Mouse (Mus musculus) olfactory bulb, adult 2 months (tissue): ENCODE measurements around the gene Dhx37. TPM values are rescaled to one million over a fixed set of nuclear protein-coding genes. Genes with fewer than 3 reads are reported as not detected.

Experiments
- H3K27ac ChIP-seq: fragments of 200-500 bp; 2 replicates; pipeline ENCODE4 v1.5.1; 2012; ENCODE audit warnings: low read depth, low read length; ENCODE audit not compliant: insufficient read depth
- H3K4me1 ChIP-seq: fragments of 200-500 bp; 2 replicates; pipeline ENCODE4 v1.6.1; 2012; ENCODE audit warnings: low read length; ENCODE audit not compliant: control insufficient read depth, insufficient read depth
- H3K4me3 ChIP-seq: fragments of 200-500 bp; 2 replicates; pipeline ENCODE4 v1.5.1; 2012; ENCODE audit warnings: mild to moderate bottlenecking, low read depth, low read length, moderate library complexity; ENCODE audit not compliant: insufficient read depth
- CTCF ChIP-seq: fragments of 200-500 bp; IDR thresholded peaks from 2 replicates; pipeline ENCODE4 v1.5.1; 2012; ENCODE audit warnings: low read depth, mild to moderate bottlenecking, low read length, moderate library complexity; ENCODE audit not compliant: insufficient read depth
- POLR2A ChIP-seq: fragments of 200-500 bp; IDR thresholded peaks from 2 replicates; pipeline ENCODE4 v1.6.1; 2012; ENCODE audit warnings: mild to moderate bottlenecking, low read depth, low read length, moderate library complexity; ENCODE audit not compliant: insufficient read depth
- WGBS: fragments of 180-500 bp; shearing (Covaris S2); methylation state at CpG from one replicate; pipeline ENCODE4 v1.1.7; 2018; 5-methylcytosine and 5-hydroxymethylcytosine counted together
- polyA plus RNA-seq: library from polyadenylated mRNA; stranded (reverse); fragments of >200 nt; gene quantifications from 2 replicates; pipeline ENCODE4 v1.2.4, GENCODE M21; 2012; ENCODE audit warnings: low replicate concordance; ENCODE audit not compliant: missing spikeins, insufficient read depth, insufficient read length

The Dhx37 gene
- polyA plus RNA-seq, 1 experiment = not detected

DNA sequence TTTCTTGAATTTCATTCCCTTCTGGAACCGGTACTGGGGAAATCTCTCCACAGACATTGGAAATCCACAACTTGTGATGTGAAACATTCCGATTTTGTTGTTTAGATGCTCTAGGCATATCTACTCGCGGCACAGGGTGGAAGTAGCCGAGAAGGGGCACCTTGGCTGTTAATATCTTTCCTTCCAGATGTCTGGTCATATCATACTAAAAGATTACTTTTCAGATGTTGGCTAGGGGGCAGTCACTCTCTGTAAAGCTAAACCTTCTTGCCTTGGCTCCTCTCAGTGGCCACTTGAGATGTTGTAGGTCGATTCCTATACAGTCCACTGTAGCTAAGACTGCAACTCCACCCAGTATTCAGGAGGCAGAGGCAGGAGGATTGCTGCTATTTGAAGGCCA is 22.2 kb upstream of the Dhx37 start:
- H3K27ac ChIP-seq = no peak overlapping the region
- no peak overlapping the region for H3K4me3 ChIP-seq
- peaks cover 5% of the 10 kb centered on the region; the same call in 1 of the 2 replicates for H3K4me1 ChIP-seq
- TF ChIP-seq POLR2A (no peak), CTCF (no peak)
- 95% methylated on average over 6 of the region's 6 CpGs for WGBS

GRCm38 (mm10) chr5:125452573-125452972 is 18.7 kb upstream of the Dhx37 start:
- H3K4me3 ChIP-seq = no peak overlapping the region
- 93% methylated on average over 9 of the region's 9 CpGs for WGBS
- no peak for TF ChIP-seq POLR2A
- TF ChIP-seq CTCF = no peak
- H3K27ac ChIP-seq = no peak overlapping the region
- peaks cover 12% of the 10 kb centered on the region for H3K4me1 ChIP-seq

GRCm38 (mm10) chr5:125449306-125449705 is 15.4 kb upstream of the Dhx37 start:
- Histone ChIP-seq H3K4me3 (no peak overlapping the region), H3K27ac (no peak overlapping the region), H3K4me1 (peaks cover 19% of the 10 kb centered on the region)
- whole genome bisulfite sequencing = 36% methylated on average over 5 of the region's 5 CpGs
- no peak for TF ChIP-seq CTCF
- no peak for TF ChIP-seq POLR2A

DNA sequence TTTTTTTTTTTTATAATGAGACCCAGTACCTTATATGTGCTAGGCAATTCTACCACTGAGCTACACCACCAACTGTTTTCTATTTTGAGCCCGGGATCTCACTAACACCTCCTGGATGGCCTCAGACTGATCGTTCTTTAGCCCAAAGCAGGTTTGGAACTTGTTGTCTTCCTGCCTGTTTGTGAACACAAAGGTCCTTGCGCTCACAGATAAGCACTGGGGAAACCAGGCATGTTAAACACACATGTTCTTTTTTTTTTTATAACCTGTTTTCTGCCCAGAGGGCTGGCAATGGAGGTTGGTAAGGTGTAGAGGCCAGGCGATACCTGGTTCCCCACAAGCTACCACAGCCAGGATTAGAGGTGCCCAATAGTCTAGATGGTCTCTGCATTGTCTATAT is 14.7 kb upstream of the Dhx37 start:
- WGBS = 94% methylated on average over 4 of the region's 4 CpGs
- Histone ChIP-seq H3K27ac (no peak overlapping the region), H3K4me3 (no peak overlapping the region), H3K4me1 (peaks cover 20% of the 10 kb centered on the region)
- TF ChIP-seq POLR2A (no peak), CTCF (no peak)

DNA sequence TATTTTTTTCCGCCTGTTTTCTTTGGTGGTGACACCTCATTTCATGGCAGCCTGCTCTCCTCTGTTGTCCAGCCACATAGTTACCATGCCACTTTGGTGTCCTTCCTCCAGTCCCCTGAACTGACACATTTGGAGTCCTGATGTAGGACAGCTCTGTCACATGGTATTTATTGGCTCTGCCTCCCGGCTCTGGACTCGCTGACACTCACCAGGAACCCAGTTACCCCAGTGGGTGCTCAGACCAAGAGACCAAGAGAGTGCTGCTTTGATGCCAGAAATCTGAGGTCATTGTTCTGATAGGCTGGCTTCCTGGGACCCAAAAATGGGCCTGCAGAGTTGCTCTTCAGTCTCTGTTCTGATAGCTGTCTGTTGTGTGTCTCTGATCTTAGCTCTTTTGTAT is 14.1 kb upstream of the Dhx37 start:
- 69% methylated on average over 3 of the region's 3 CpGs for WGBS
- H3K4me3 ChIP-seq = no peak overlapping the region
- H3K4me1 ChIP-seq = peaks cover 21% of the 10 kb centered on the region
- H3K27ac ChIP-seq = no peak overlapping the region
- TF ChIP-seq CTCF (no peak), POLR2A (no peak)

GRCm38 (mm10) chr5:125446344-125446743 is 12.4 kb upstream of the Dhx37 start:
- 34% methylated on average over 7 of the region's 7 CpGs for WGBS
- TF ChIP-seq POLR2A (no peak), CTCF (no peak)
- Histone ChIP-seq H3K4me3 (no peak overlapping the region), H3K4me1 (peaks cover 28% of the 10 kb centered on the region), H3K27ac (no peak overlapping the region)

DNA sequence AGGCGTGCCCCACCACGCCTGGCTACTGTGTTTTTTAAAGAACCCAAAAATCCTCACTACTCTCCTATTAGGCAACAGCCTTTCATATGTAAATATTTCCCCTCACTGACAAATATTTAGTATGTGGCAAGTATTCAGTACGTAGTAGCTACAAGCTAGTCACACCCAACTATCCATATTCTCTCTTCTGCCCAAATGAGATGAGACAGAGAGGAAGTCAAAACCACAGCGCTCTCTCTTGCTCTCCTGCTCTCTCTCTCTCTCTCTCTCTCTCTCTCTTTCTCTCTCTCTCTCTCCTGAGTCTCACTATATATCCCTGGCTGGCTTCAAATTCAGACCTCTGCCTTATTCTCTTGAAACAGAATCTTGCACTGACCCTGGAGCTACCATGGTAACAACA is 10.6 kb upstream of the Dhx37 start:
- H3K27ac ChIP-seq = no peak overlapping the region
- peaks cover 26% of the 10 kb centered on the region for H3K4me1 ChIP-seq
- WGBS = 91% methylated on average over 4 of the region's 4 CpGs
- TF ChIP-seq POLR2A = no peak
- no peak for TF ChIP-seq CTCF
- no peak overlapping the region for H3K4me3 ChIP-seq

- no peak overlapping the region for H3K4me3 ChIP-seq
- peaks cover 22% of the 10 kb centered on the region for H3K4me1 ChIP-seq
- 94% methylated on average over 3 of the region's 3 CpGs for WGBS
- no peak overlapping the region for H3K27ac ChIP-seq
- TF ChIP-seq POLR2A = no peak
- TF ChIP-seq CTCF = no peak
Observed at GRCm38 (mm10) chr5:125443915-125444314, 10.0 kb upstream of the Dhx37 start.

DNA sequence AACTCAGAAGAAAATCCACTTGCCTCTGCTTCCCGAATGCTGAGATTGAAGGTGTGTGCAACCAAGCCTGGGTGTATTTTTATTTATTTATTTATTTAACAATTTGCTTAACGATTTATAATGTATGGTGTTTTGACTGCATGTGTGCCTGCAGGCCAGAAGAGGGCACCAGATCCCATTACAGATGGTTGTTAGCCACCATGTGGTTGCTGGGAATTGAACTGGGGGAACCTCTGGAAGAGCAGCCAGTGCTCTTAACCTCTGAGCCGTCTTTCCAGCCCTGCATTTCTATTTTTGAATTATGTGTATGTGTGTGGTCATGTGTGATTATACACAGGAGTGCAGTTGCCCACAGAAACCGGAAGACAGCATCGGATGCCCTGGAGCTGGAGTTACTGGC is 9.4 kb upstream of the Dhx37 start:
- H3K4me3 ChIP-seq = no peak overlapping the region
- H3K4me1 ChIP-seq = peaks cover 17% of the 10 kb centered on the region
- no peak overlapping the region for H3K27ac ChIP-seq
- 84% methylated on average over 5 of the region's 5 CpGs for WGBS
- TF ChIP-seq CTCF = no peak
